Mouse (Mus musculus) adrenal gland, adult 18-20 months (tissue): ENCODE measurements around the gene Bloc1s4. TPM values are rescaled to one million over a fixed set of nuclear protein-coding genes. Genes with fewer than 3 reads are reported as not detected.

Experiments
- DNase-seq, 2 experiments: peaks; one replicate each; pipeline ENCODE4 v3.0.0; 2021 to 2022; ENCODE audit warnings: low spot score in 2 of 2
- long read RNA-seq, 2 experiments: library from polyadenylated mRNA; stranded (forward); transcript quantifications; one replicate each; pipeline ENCODE4 v2.0.0; 2021
- total RNA-seq, 2 experiments: library from RNA; stranded (reverse); gene quantifications; 1 replicate in 1 of 2; 2 replicates in 1 of 2; pipeline ENCODE4 v1.2.3; 2021

Bloc1s4 gene
- total RNA-seq, result 10 to 100 TPM; 27.0 to 35.8 TPM
- long read RNA-seq, experiment 1, transcript Bloc1s4-201 (1 exons, 1,273 nt), result major isoform, 21 of 21 reads
- long read RNA-seq, experiment 1, partial matches to known transcripts, result 0 of 21 reads
- long read RNA-seq, experiment 1, other reads (novel, unspliced or antisense), result 0 of 21 reads
- long read RNA-seq, experiment 2, transcript Bloc1s4-201 (1 exons, 1,273 nt), result major isoform, 90 of 90 reads
- long read RNA-seq, experiment 2, partial matches to known transcripts, result 0 of 90 reads
- long read RNA-seq, experiment 2, other reads (novel, unspliced or antisense), result 0 of 90 reads

DNA sequence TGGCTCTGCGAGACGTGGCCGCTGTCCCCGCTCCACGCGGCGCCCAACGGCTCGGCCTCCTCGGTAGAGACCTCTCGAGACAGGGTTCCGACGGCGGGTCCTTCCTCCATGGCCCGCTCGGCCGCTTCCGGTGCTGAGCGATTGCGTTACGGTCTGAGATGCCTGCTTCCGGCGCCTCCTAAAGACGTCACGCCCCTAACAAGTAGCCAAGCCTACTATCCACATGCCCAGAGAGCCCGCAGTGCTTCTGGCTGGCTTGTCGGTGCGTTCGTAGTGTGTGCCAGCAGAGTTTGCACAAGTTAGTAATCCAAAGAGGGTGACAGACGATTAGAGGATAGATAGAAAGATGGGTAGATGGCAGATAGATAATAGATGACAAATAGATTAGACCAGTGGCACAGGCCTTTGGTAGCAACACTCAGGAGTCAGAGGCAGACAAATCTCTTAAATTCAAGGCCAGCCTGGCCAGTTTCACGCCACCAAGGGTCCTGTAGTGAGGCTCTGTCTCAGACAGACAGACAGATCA, at the start of gene Bloc1s4:
Bloc1s4 (minus strand) TSS at position 115 of the 526 bp plus-strand sequence.
- DNase-seq, result peak; percentile 91 to 92

DNA sequence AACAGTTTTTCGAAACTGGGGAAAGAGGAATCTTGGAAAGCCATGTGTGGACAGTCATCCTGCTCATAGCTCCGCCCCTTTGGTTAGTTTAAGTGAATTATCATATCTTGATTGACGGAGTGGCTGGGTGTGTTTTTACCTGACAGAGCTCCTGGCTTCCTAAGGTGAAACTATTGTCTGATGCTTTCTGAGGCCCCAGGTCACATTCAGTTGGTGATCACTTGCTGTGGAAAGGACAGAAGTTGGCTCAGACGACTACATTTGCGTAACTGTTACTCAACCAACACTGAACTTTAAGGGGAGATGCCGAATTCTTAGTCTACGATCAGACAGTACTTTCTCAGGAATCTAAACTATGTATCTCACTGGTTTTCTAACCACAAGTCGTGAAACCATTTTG, 48.8 kb upstream of the Bloc1s4 start:
- DNase-seq, result no peak

DNA sequence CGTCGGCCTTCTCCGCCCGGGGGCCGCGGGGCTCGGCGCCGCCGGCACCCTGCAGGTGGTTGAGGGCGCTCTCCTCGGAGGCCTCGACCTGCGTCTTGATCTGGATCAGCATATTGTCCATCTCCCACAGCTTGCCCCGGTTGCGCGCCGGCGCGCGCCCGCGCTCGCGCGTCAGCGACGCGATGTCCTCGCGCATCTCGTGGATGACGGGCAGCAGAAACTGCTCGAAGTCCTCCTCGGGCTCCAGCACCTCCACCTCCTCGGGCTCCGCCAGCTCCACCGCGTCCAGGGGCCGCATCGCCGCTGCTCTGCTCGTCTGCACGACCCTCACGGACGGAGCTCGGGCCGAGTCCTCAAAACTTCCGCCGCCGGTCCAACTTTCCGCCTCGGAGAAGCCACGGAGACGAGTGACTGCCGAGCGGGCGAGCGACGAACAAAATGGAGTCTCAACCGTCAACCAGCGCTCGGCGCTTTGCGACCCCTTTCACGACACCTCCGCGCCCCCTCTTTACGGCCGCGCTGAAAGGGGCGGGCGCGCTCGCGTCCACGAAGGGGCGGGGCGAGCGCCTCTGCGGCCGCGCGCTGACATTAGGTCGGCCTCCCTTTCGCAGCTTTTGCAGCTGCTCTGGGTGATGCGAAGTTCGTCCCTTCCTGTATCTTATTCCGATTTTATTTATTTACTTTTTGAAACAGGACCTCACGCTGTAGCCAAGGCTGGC, 48.0 kb upstream of the Bloc1s4 start, which contains the start of gene Mrfap1:
Mrfap1 (minus strand) TSS at position 477 of the 719 bp plus-strand sequence.
- DNase-seq, result peak; percentile 95 to 96

DNA sequence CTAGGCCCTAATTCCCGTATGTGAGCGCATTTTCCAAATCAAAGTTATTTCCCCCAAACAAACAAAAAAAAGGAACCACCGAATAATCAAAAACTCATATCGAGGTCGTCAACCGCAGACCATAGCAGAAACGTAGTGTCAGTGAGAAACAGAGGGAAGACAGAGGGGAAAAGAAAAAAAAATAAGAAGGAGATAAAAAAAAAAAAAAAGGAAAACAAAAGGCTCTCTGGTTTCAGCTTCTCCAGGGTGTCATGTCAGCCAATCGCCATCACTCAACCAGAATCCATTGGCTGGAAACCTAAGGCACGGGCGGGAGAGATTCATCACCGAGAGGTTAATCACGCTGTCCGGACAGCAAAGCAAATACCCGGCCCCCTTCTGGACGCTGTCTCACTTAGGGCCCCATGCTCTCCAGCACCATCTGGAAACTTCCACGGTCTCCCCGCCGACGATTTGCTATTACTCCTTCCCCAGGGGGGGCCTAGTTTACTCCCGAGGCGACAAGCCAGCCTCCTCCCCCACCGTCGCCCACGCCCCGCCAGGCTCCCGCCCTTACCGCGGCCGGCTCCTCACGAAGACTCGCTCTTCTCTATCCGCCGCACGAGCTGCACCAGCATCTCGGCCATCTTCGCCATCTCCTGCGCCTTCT, 47.3 kb upstream of the Bloc1s4 start:
- DNase-seq, result peak; percentile 72

DNA sequence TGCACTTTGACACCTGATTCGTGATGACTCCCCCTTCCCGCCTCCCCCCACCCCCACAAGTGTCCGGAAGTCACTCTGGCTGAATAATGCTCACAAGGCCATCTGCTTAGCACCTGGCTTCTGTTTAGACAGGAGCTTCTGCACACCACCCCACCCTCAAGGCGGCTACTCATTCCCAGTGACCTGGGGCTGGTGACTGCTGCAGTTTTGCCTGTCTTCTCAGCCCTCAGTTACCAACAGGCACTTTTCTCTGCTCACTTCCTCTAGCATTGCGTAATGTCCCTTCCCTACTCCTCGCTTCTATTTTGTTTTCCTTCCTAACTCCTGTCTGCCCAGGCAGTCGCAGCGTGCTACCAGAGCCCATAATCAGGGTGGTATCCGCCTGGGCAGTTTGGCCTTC, 43.4 kb upstream of the Bloc1s4 start:
- no peak for DNase-seq

GRCm38 (mm10) chr5:36786052-36786451, 37.6 kb upstream of the Bloc1s4 start:
- no peak for DNase-seq

DNA sequence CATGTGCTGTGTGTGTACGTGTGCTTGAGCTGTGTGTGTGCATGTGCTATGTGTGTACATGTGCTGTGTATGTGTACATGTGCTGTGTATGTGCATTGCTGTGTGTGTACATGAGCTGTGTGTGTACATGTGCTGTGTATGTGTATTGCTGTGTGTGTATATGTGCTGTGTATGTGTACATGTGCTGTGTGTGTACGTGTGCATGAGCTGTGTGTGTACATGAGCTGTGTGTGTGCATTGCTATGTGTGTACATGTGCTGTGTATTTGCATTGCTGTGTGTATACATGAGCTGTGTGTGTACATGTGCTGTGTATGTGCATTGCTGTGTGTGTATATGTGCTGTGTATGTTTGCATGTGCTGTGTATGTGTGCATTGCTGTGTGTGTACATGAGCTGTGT, 31.1 kb upstream of the Bloc1s4 start:
- DNase-seq, result no peak

DNA sequence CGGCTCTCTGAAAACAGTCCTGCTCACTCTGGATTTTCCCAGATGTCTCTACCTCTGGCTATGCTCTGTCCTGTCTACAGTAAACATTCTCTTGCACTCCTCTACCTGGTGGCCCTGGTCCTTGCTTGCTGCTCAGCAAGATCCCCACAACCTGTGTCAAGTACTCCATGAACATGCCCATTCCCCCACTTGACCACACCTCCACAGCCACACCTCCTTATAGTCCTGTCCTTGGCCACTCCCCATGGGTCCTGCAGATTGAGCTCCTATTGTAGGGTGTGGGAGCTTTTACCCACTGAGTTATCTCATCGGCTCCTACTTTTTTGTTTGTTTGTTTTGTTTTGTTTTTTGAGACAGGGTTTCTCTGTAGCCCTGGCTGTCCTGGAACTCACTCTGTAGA, 30.5 kb upstream of the Bloc1s4 start:
- DNase-seq, result no peak

DNA sequence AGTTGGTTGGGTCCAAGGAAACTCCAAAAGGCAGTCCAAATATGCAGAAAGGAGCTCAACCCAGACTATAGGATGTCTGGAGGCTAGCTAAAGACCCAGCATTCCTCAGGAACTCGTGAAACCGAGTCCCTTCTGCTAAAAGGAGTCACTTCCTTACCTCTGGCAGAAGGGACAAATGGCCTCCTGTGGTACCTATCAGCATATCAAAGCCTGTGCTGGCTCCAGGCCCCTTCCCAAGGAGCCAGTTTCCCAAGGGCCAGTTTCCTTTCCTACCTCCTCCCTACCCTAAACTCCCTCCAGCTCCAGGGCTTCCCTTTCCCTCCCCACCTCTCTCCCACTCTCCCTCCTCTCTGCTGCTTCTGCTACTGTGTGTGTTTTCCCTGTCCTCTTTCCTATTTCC, 28.7 kb upstream of the Bloc1s4 start:
- no peak for DNase-seq

DNA sequence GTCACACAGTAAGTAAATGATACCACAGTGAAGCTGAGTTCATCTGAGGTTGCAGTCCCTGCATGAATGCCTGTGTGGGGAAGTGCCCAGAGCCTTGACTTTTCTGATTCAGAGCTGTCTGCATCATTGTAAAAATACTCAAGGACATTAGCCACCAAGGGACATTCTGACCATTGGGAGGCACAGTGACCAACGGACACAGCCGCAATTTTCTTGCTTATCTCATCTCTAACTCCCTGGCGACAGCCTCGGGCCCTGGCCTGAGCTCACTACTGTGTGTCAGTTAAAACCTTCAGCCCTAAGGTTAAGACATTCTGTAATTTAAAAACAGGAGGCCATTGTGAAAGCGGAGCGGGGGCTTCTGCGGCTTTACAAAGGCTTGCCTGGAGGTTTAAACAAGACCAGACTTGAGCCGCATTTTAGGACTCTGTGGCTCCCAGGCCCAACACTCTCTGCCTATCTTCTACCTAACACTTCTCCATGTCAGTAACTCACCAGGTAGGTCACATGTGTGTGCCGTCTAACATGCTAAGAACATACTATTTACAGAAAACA, 27.6 kb upstream of the Bloc1s4 start:
- peak in 1 of 2 experiments; percentile 55 for DNase-seq

DNA sequence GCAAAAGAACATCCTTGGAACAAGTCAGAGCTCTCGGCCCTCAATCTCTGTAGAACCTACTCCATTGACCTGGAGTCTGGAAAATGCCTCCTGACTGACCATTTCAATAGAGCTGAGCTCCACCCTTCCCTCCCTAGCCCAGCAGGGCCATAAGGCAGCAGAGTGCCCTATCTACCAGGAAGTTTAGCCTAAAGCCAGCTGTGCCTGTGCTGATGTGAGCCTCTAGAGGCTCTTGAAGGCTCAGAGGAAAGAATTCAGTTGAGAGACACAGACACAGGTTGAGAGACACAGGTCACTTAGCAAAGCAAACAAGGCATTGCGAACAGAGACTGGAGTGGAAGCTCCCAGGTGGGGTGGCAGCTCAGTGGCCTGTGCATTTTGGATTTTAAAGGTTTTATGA, 26.9 kb upstream of the Bloc1s4 start:
- no peak for DNase-seq

- no peak for DNase-seq
Measured at GRCm38 (mm10) chr5:36772586-36772985, 24.1 kb upstream of the Bloc1s4 start.

DNA sequence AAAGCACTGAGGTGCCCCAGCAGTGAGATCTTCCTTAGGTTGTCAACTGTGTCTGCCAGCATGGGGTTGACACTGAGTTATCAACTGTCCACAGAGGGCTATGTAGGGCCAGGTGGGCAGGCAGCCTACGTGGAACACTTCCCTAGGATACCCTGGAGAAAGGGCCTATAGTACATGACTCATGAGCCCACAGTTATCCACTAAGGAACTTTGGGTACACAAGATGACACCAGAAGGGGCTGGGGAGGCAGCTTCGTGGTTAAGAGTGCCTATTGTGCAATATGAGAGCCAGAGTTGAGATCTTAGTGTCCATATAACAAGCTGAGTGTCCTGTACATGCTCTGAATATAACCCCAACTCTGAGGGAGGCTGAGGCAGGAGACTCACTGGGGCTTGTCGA, 21.2 kb upstream of the Bloc1s4 start:
- DNase-seq, result no peak

- no peak for DNase-seq
Measured at GRCm38 (mm10) chr5:36766958-36767703, 18.7 kb upstream of the Bloc1s4 start.

GRCm38 (mm10) chr5:36759848-36760247, 11.4 kb upstream of the Bloc1s4 start:
- no peak for DNase-seq

DNA sequence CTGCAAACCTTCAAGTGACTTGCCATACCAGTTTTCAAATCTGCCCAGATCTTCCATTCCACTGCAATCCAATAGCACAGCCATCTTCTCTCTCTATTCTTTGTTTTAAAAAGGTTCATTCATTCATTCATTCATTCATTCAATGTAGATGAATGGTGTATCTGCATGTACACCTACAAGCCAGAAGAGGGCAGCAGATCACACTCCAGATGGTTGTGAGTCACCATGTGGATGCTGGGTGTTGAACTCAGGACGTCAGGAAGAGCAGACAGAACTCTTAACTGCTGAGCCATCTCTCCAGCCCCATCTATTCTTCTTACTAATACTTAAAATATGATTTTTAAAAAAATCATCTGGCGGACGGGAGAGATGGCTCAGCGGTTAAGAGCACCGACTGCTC, 8.6 kb upstream of the Bloc1s4 start:
- DNase-seq, result no peak

- no peak for DNase-seq
Measured at GRCm38 (mm10) chr5:36750119-36751078, 1.9 kb upstream of the Bloc1s4 start.

DNA sequence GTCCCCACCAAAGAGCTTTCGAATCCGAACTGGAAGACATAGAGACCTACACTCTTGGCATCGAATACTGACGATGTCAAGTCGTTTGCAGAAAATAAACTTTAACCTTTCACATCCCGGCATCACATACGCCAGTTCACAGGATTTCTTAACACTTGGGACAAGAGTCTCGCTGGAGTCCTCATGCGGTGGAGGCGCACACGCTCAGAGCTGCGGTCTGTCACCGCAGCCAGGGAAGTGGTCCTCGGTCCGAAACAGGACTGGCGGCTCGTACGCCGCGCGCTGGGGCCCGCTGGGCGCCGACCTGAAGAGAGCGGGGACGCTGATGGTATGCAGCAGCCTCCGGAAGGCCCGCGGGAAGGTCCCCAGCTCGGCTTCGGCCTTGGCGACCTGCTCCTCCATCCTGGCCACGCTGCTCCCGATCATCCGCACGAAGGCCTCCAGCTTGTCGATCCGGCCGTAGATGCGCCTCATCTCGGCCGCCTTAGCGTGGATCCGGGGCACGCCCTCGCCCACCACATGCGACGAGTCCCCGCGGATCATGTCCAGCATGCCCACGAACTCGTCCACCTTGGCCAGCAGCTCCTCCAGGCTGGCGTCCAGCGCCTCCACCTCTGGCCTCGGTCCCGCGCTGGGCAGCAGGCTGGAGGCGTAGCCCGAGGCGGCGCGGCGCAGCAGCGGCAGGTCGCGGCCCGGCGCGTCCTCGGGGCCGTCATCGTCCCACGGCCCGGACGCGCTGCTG, 485 bp downstream of the Bloc1s4 start:
- no peak for DNase-seq

DNA sequence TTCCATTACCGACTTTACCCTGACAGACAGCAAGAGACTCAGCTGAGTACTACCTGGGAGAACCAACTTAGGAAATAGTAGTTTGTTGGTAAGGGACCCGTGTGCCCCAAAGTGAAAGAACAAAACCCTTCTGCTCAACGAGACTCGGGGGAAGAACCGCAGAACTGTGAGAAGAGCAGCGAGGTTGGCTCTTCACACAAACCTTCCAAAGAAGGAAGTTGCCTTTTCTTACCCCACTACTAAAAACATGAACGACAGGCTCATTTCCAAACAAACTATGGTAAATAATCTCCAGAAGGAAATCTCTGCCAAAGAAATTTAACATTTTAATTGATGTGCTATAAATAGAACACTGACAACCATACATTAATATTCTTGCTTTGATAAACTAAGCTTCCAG, 1.4 kb downstream of the Bloc1s4 start:
- DNase-seq, result no peak
